In genomic region chr5:137629306-137629721, GRCm38 (mm10) we compare ENCODE assay signal across 8 mouse cellular contexts. TPM values are rescaled to one million over a fixed set of nuclear protein-coding genes. Genes with fewer than 3 reads are reported as not detected.
A peak's percentile ranks its signal among the peaks of the same experiment; 100 is the strongest.
DNase-seq lines count a peak whose midpoint lies in the region; ATAC-seq and TF ChIP-seq lines count a peak whose summit lies in the region.

No protein-coding gene starts in this region.

- ATAC-seq in forebrain, embryonic 13.5 days, result peak; percentile 14

- peak overlapping the region; percentile 77 for H3K4me2 ChIP-seq in forebrain, embryonic 13.5 days

- no peak for TF ChIP-seq EP300 in ES-Bruce4 (IDR thresholded peaks at IDR 0.05; ENCODE audit: insufficient read depth, low read depth, low read length)

- H3K27ac ChIP-seq in ES-Bruce4 (ENCODE audit: insufficient read depth, low read length) (peak overlapping the region; percentile 80), macrophage (peak overlapping the region; percentile 100)
- H3K27ac ChIP-seq in forebrain, embryonic 13.5 days, result peak overlapping the region; percentile 88

- H3K79me2 ChIP-seq in macrophage (ENCODE audit: inconsistent target), result peaks cover 46% of the 10 kb centered on the region

- TF ChIP-seq CTCF in ES-Bruce4 (IDR thresholded peaks at IDR 0.05; ENCODE audit: low read depth, low read length), result no peak

- DNase-seq in cerebellum, postnatal 10 days, result peak; percentile 72 to 80
- DNase-seq in cerebellum, adult 11-12 months, result no peak
- DNase-seq in kidney, postnatal 14 days, result peak; percentile 89
- peak; percentile 88 for DNase-seq in testis, postnatal 14 days (ENCODE audit: low spot score)
- no peak for DNase-seq in frontal cortex, postnatal 14 days (ENCODE audit: low spot score in 2 of 2)

- H3K9ac ChIP-seq in ES-Bruce4 (ENCODE audit: low read depth, poor library complexity, severe bottlenecking), result peak overlapping the region; percentile 74
- H3K9ac ChIP-seq in forebrain, embryonic 13.5 days, result peak overlapping the region; percentile 81

- peak overlapping the region; percentile 71 for H3K4me3 ChIP-seq in ES-Bruce4 (ENCODE audit: low read depth, low read length)
- peak overlapping the region; percentile 69 for H3K4me3 ChIP-seq in forebrain, embryonic 13.5 days
- H3K4me3 ChIP-seq in macrophage (ENCODE audit: inconsistent target), result peak overlapping the region; percentile 98

- H3K36me3 ChIP-seq in ES-Bruce4 (ENCODE audit: control insufficient read depth, insufficient read depth, low read length, poor library complexity, severe bottlenecking) (no peaks in the 10 kb centered on the region), macrophage (ENCODE audit: inconsistent target) (peaks cover 14% of the 10 kb centered on the region)
- peaks cover 31% of the 10 kb centered on the region for H3K36me3 ChIP-seq in forebrain, embryonic 13.5 days (ENCODE audit: poor library complexity, severe bottlenecking)

- no peaks in the 10 kb centered on the region for H3K27me3 ChIP-seq in ES-Bruce4 (ENCODE audit: control insufficient read depth, insufficient read depth, low read length, poor library complexity, severe bottlenecking)
- no peaks in the 10 kb centered on the region for H3K27me3 ChIP-seq in forebrain, embryonic 13.5 days

- H3K9me3 ChIP-seq in ES-Bruce4 (replicated peaks; ENCODE audit: control insufficient read depth, insufficient read depth, low read length, poor library complexity, severe bottlenecking), result no peaks in the 10 kb centered on the region
- no peaks in the 10 kb centered on the region for H3K9me3 ChIP-seq in forebrain, embryonic 13.5 days (replicated peaks)

- TF ChIP-seq POLR2A in ES-Bruce4 (IDR thresholded peaks at IDR 0.05; ENCODE audit: insufficient read depth, low read length), result no peak

- under 1% methylated on average over 23 of the region's 23 CpGs for WGBS in forebrain, embryonic 13.5 days
- WGBS in macrophage (ENCODE audit: missing documents), result under 1% methylated on average over 23 of the region's 23 CpGs

- H3K4me1 ChIP-seq in ES-Bruce4 (ENCODE audit: control insufficient read depth, insufficient read depth, low read length), result no peaks in the 10 kb centered on the region
- peaks cover 36% of the 10 kb centered on the region for H3K4me1 ChIP-seq in forebrain, embryonic 13.5 days

RNA-seq across cellular contexts. Expression of gene Gm20605, which starts 0.3 kb away (rescaled TPM):
- polyA plus RNA-seq in ES-Bruce4 (2011; ENCODE audit: insufficient read depth, insufficient read length, low read depth, missing spikeins) (5.4 and 9.0 TPM in 2 replicates), macrophage (2018) (4.9 to 17.8 TPM (median 5.5 TPM) in 3 replicates)
- polyA plus RNA-seq in forebrain, embryonic 13.5 days (2015; fragmentation: Nextera tagmentation; extraction: Ambion mirVana), result 7.3 and 10.8 TPM in 2 replicates
- 100 to 1,000 TPM in 18 of 26 experiments, 10 to 100 TPM in 8; 40.1 to 196 (median 131) TPM for total RNA-seq in macrophage (2018; cell fraction: chromatin; rRNA removed)
- total RNA-seq in macrophage (2018; cell fraction: cytosol; rRNA removed), result 10 to 100 TPM in 5 of 26 experiments, 1 to 10 TPM in 18, under 1 TPM in 3; 0.65 to 15.9 (median 4.3) TPM
- 100 to 1,000 TPM in 8 of 26 experiments, 10 to 100 TPM in 18; 27.9 to 148 (median 83.5) TPM for total RNA-seq in macrophage (2018; cell fraction: nucleus; rRNA removed)

RNA-seq across cellular contexts. Expression of gene Lrch4, which starts 0.4 kb away (rescaled TPM):
- polyA plus RNA-seq in ES-Bruce4 (2011; ENCODE audit: insufficient read depth, insufficient read length, low read depth, missing spikeins), result 25.1 and 28.6 TPM in 2 replicates
- polyA plus RNA-seq in forebrain, embryonic 13.5 days (2015; fragmentation: Nextera tagmentation; extraction: Ambion mirVana), result 24.5 and 25.0 TPM in 2 replicates
- total RNA-seq in macrophage (2018; cell fraction: chromatin; rRNA removed), result 100 to 1,000 TPM; 167 to 732 (median 499) TPM
- 100 to 1,000 TPM in 19 of 26 experiments, 10 to 100 TPM in 7; 63.8 to 148 (median 112) TPM for total RNA-seq in macrophage (2018; cell fraction: cytosol; rRNA removed)
- total RNA-seq in macrophage (2018; cell fraction: nucleus; rRNA removed), result 100 to 1,000 TPM; 111 to 438 (median 231) TPM
- polyA plus RNA-seq in macrophage (2018), result 51.6 to 108 TPM (median 60.3 TPM) in 3 replicates

RNA-seq across cellular contexts. Expression of gene Fbxo24, which starts 0.5 kb away (rescaled TPM):
- polyA plus RNA-seq in ES-Bruce4 (2011; ENCODE audit: insufficient read depth, insufficient read length, low read depth, missing spikeins) (0.48 and 0.94 TPM in 2 replicates), macrophage (2018) (0.09 TPM in 1 of 3 replicates, not detected in the others)
- polyA plus RNA-seq in forebrain, embryonic 13.5 days (2015; fragmentation: Nextera tagmentation; extraction: Ambion mirVana), result 0.14 and 0.22 TPM in 2 replicates
- under 1 TPM in 16 of 26 experiments, not detected in 10; 0.21 to 0.96 (median 0.40) TPM for total RNA-seq in macrophage (2018; cell fraction: chromatin; rRNA removed)
- under 1 TPM in 9 of 26 experiments, not detected in 17; 0.03 to 0.16 (median 0.09) TPM for total RNA-seq in macrophage (2018; cell fraction: cytosol; rRNA removed)
- under 1 TPM in 12 of 26 experiments, not detected in 14; 0.22 to 0.54 (median 0.39) TPM for total RNA-seq in macrophage (2018; cell fraction: nucleus; rRNA removed)

RNA-seq across cellular contexts. Expression of gene Sap25, which starts 11.8 kb away (rescaled TPM):
- polyA plus RNA-seq in ES-Bruce4 (2011; ENCODE audit: insufficient read depth, insufficient read length, low read depth, missing spikeins) (5.0 and 7.9 TPM in 2 replicates), macrophage (2018) (5.2 to 25.3 TPM (median 10.5 TPM) in 3 replicates)
- polyA plus RNA-seq in forebrain, embryonic 13.5 days (2015; fragmentation: Nextera tagmentation; extraction: Ambion mirVana), result 7.7 and 8.3 TPM in 2 replicates
- total RNA-seq in macrophage (2018; cell fraction: chromatin; rRNA removed), result 100 to 1,000 TPM in 22 of 26 experiments, 10 to 100 TPM in 4; 38.5 to 287 (median 179) TPM
- total RNA-seq in macrophage (2018; cell fraction: cytosol; rRNA removed), result 10 to 100 TPM in 4 of 26 experiments, 1 to 10 TPM in 16, under 1 TPM in 6; 0.51 to 14.8 (median 2.5) TPM
- total RNA-seq in macrophage (2018; cell fraction: nucleus; rRNA removed), result 100 to 1,000 TPM in 22 of 26 experiments, 10 to 100 TPM in 4; 72.4 to 325 (median 151) TPM

RNA-seq across cellular contexts. Expression of gene Pcolce, which starts 15.7 kb away (rescaled TPM):
- polyA plus RNA-seq in ES-Bruce4 (2011; ENCODE audit: insufficient read depth, insufficient read length, low read depth, missing spikeins) (49.2 and 60.6 TPM in 2 replicates), macrophage (2018) (0.41 to 0.44 TPM in 2 of 3 replicates, not detected in the other)
- polyA plus RNA-seq in forebrain, embryonic 13.5 days (2015; fragmentation: Nextera tagmentation; extraction: Ambion mirVana), result 6.9 and 7.1 TPM in 2 replicates
- total RNA-seq in macrophage (2018; cell fraction: chromatin; rRNA removed), result 10 to 100 TPM in 1 of 26 experiments, 1 to 10 TPM in 16, under 1 TPM in 3, not detected in 6; 0.68 to 88.8 (median 1.8) TPM
- total RNA-seq in macrophage (2018; cell fraction: cytosol; rRNA removed), result under 1 TPM in 23 of 26 experiments, not detected in 3; 0.07 to 0.58 (median 0.20) TPM
- total RNA-seq in macrophage (2018; cell fraction: nucleus; rRNA removed), result 10 to 100 TPM in 1 of 26 experiments, 1 to 10 TPM in 4, under 1 TPM in 15, not detected in 6; 0.25 to 16.0 (median 0.67) TPM

Comparison
In these comparisons a context has a peak if more than half of its experiments do, and no peak if none do; other contexts are left out.
1. DNase-seq: peak in cerebellum, postnatal 10 days (2 of 2), kidney, postnatal 14 days (single experiment) and testis, postnatal 14 days (single experiment); none in cerebellum, adult 11-12 months (single experiment) and frontal cortex, postnatal 14 days (0 of 2).
2. Peak in every context shown above with its lines, with median percentiles within 50 percentile points of each other: H3K27ac ChIP-seq and H3K4me3 ChIP-seq.